Mouse (Mus musculus): ENCODE measurements around the gene Cacna1e.

DNA sequence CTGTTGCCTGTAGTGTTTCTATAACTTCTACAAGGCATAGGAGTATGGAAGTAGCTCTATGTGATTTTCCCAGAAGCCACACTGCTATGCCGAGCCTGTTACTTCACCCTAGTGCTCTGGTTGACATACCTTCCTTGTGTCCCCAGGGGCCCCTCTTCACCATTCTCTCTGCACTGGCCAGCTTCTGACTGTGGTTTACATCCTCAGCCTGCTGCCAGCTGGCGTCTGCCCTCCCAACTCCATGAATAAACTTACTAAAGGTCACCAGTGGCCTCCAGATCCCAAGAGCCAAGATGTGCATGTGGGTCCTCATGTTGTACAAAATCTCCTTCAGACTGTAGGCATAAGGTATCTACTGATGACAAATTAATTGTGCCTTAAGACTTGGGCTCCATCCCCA is 230.3 kb downstream of the Cacna1e start:
- TF ChIP-seq CTCF (IDR thresholded peaks at IDR 0.05; ENCODE audit: low read depth, low read length) (no peak), POLR2A (IDR thresholded peaks at IDR 0.05; ENCODE audit: extremely low read depth, insufficient read depth, low read length) (no peak)
